Mouse (Mus musculus): ENCODE results near the gene Msmp.

DNA sequence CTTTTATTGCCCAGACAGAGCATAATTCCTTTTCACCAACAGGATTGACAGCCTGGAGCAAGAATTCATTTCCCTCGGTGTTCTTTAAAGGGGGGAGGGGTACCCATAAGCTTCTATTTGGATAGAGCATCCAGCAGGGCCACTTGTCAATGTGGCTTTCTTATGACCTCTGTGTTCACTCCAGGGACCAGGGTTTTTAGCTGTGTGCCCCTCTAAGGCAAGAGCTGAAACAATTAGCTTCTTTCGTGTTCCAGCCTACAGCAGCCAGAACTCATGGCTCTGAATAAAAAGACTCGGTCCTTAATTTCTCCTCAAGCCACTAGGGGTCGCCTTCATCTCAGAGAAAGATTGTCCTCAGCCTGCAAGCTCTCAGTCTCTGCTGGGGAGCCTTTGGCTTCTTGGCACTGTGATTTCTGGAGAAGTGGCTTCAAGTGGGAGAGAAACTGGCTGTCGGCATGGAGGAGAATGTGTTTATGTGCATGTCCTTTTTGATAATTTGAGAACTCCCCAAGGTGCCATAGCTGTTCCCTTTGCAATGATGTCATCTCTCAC lies 45.8 kb upstream of the Msmp start:
- no peak for TF ChIP-seq CHD2 (IDR thresholded peaks at IDR 0.05; ENCODE audit: low read depth, low read length)
- no peak for TF ChIP-seq MAFK (IDR thresholded peaks at IDR 0.05; ENCODE audit: insufficient read depth, low read depth, low read length)
- TF ChIP-seq HCFC1 (IDR thresholded peaks at IDR 0.05; ENCODE audit: borderline replicate concordance, insufficient read depth, low read length), result no peak
- peak; percentile 20; the same call in 1 of the 2 replicates for TF ChIP-seq ZC3H11A (IDR thresholded peaks at IDR 0.05; ENCODE audit: borderline replicate concordance, low read depth, low read length)

Data from ES-E14 (cell line).